Mouse (Mus musculus) hindbrain, embryonic 16.5 days (tissue): ENCODE data around the gene Cav2. TPM values are rescaled to one million over a fixed set of nuclear protein-coding genes. Genes with fewer than 3 reads are reported as not detected.
A peak's percentile ranks its signal among the peaks of the same experiment; 100 is the strongest.

Experiments used
- ATAC-seq: fragments of 200-750 bp; cut with Nextera tagmentation; 2 replicates; pipeline ENCODE4 v1.8.0; 2017; ENCODE audit warnings: moderate TSS enrichment, moderate library complexity
- H3K27ac ChIP-seq: fragments of 300-500 bp; sonication (generic); 2 replicates; pipeline ENCODE4 v1.5.1; 2014; ENCODE audit warnings: low read depth, mild to moderate bottlenecking, control low read depth, low read length, moderate library complexity
- H3K27me3 ChIP-seq: fragments of 300-500 bp; sonication (generic); replicated peaks from 2 replicates; pipeline ENCODE4 v1.6.1; 2014; ENCODE audit warnings: low read length; ENCODE audit not compliant: control insufficient read depth, insufficient read depth
- H3K36me3 ChIP-seq: fragments of 300-500 bp; sonication (generic); 2 replicates; pipeline ENCODE4 v1.6.1; 2014; ENCODE audit warnings: mild to moderate bottlenecking, low read length, moderate library complexity, mixed read lengths; ENCODE audit not compliant: control insufficient read depth, insufficient read depth
- H3K4me1 ChIP-seq: fragments of 300-500 bp; sonication (generic); 2 replicates; pipeline ENCODE4 v1.6.1; 2014; ENCODE audit warnings: low read depth, low read length; ENCODE audit not compliant: control insufficient read depth, insufficient read depth
- H3K4me2 ChIP-seq: fragments of 300-500 bp; sonication (generic); 2 replicates; pipeline ENCODE4 v1.6.1; 2014; ENCODE audit warnings: mild to moderate bottlenecking, low read length, control low read depth, moderate library complexity
- H3K4me3 ChIP-seq: fragments of 300-500 bp; sonication (generic); 2 replicates; pipeline ENCODE4 v1.5.1; 2014; ENCODE audit warnings: mild to moderate bottlenecking, low read length, control low read depth, moderate library complexity
- H3K9ac ChIP-seq: fragments of 300-500 bp; sonication (generic); 2 replicates; pipeline ENCODE4 v1.6.1; 2014; ENCODE audit warnings: low read depth, mild to moderate bottlenecking, control low read depth, low read length, moderate library complexity
- H3K9me3 ChIP-seq: fragments of 300-500 bp; sonication (generic); 2 replicates; pipeline ENCODE4 v1.6.1; 2014; ENCODE audit warnings: mild to moderate bottlenecking, low read length, moderate library complexity; ENCODE audit not compliant: control insufficient read depth
- WGBS: fragments of 180-500 bp; shearing (Covaris S2); extraction: QIAGEN DNeasy Blood & Tissue Kit; methylation state at CpG from one replicate; pipeline ENCODE4 v1.1.7; 2014; 5-methylcytosine and 5-hydroxymethylcytosine counted together
- polyA plus RNA-seq: library from polyadenylated mRNA; unstranded; fragments of >200 nt; fragmentation: Nextera tagmentation; extraction: Ambion mirVana; gene quantifications from 2 replicates; pipeline ENCODE4 v1.2.1, GENCODE M21; 2015

The Cav2 gene
- polyA plus RNA-seq, 1 experiment from 2014 or later: 24.2 TPM

DNA sequence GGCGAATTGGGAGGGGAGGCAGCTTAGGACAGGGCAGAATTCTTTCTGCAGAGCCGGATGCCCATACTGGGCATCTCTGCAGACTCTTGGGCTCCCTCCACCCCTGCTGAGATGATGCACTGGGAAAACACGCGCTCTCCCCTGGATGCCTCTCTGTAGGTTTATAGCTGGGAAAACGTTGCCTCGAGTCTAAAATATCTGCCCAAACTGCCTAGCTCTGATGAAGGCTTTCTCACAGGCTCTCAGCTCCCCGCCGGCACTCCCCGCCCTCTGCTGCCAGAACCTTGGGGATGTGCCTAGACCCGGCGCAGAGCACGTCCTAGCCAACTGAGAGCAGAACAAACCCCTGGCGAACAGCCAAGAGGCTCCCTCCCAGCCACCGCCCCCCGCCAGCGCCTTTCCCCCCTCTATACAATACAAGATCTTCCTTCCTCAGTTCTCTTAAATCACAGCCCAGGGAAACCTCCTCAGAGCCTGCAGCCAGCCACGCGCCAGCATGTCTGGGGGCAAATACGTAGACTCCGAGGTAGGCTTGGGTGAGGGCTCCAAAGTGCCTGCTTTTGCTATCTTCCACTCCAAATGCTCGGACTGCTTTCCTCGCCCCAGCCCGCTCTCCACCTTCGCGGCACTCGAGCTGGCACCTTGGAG, 25.1 kb downstream of the Cav2 start, which contains the start of gene Cav1:
Gene Cav1 (plus strand): TSS at position 382 of the 648 bp plus-strand sequence.
- Histone ChIP-seq H3K4me2 (peak within 1 kb of the TSS; percentile 96), H3K4me1 (peaks cover 17% of the 10 kb centered on the region), H3K36me3 (no peaks in the 10 kb centered on the region), H3K4me3 (peak within 1 kb of the TSS; percentile 47), H3K27me3 (peaks cover 8% of the 10 kb centered on the region), H3K9me3 (no peaks in the 10 kb centered on the region), H3K27ac (0 out of 2 replicates have a peak within 1 kb of the TSS, but pooled peaks have one; percentile 10), H3K9ac (peak within 1 kb of the TSS; percentile 58)
- ATAC-seq: peak; percentile 87
- 1% methylated on average over 26 of the region's 26 CpGs for WGBS

DNA sequence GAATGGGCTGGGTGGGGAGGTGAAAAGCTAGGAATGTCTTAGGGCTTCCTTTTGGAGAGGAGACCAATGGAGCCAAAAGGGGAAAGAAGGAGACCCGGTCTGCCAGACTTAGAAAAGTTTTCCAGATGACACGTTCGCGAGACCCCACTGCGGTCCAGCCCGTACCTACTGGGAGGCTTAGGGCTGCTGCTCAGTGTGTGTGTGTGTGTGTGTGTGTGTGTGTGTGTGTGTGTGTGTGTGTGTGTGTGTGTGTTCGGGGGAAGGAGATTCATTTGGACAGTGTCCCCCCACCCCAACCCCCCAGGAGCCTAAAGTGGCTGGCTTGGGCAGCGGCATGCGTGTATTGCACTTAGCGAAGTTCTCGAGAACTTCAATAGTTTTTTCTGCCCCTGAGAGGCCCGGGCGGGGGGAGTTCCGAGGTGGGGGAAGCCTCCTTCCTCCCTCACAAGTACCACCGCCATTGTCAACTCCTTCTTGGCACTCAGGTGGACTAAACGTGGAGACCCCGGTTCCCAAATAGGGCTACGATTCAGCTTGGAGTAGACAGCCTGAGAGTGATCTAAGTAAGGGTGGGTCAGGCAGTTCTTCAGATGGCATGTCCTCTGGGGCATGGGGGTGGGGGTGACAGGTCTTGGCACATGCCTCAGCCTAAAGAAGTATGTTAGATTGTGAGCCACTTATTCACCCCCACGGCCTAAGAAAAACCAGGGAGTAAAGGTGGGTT, 25.8 kb downstream of the Cav2 start:
- Histone ChIP-seq H3K9ac (peak overlapping the region; percentile 58), H3K4me3 (peak overlapping the region; percentile 47), H3K27ac (0 out of 2 replicates have a peak overlapping the region, but pooled peaks have one; percentile 10), H3K4me1 (peaks cover 17% of the 10 kb centered on the region), H3K9me3 (no peaks in the 10 kb centered on the region), H3K27me3 (peaks cover 8% of the 10 kb centered on the region), H3K4me2 (peak overlapping the region; percentile 96), H3K36me3 (no peaks in the 10 kb centered on the region)
- peak; percentile 44 for ATAC-seq
- WGBS: under 1% methylated on average over 19 of the region's 19 CpGs

DNA sequence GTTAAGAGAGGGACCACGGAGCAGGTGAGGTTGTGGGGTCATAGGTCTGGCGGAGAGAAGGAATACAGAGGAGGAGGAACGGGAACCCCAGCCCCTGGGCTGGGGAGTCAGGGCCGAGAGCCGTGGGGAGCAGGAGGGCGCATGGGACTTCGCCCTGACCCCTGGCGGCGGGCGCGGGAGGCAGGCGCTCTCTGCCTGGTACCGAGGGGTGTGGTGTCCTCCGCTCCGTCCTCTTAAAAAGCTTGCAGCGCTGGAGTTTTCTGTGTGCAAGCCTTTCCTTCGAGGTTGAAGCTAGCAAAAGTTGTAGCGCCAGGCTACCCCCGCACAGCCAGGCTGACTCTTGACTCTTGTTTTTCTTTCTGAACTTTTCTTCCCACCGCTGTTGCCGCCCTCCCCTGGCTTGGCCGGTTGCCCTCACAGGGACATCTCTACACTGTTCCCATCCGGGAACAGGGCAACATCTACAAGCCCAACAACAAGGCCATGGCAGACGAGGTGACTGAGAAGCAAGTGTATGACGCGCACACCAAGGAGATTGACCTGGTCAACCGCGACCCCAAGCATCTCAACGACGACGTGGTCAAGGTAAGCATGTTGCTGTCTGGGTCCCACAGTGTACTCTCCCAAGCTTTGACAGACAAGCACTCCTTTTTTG, 26.6 kb downstream of the Cav2 start:
- H3K4me1 ChIP-seq: peaks cover 17% of the 10 kb centered on the region
- H3K4me3 ChIP-seq: peak overlapping the region; percentile 47
- no peaks in the 10 kb centered on the region for H3K36me3 ChIP-seq
- no peak overlapping the region for H3K27ac ChIP-seq
- peaks cover 8% of the 10 kb centered on the region for H3K27me3 ChIP-seq
- no peak overlapping the region for H3K9ac ChIP-seq
- ATAC-seq: peak; percentile 77
- no peaks in the 10 kb centered on the region for H3K9me3 ChIP-seq
- peak overlapping the region; percentile 96 for H3K4me2 ChIP-seq
- 2% methylated on average over 30 of the region's 31 CpGs for WGBS

DNA sequence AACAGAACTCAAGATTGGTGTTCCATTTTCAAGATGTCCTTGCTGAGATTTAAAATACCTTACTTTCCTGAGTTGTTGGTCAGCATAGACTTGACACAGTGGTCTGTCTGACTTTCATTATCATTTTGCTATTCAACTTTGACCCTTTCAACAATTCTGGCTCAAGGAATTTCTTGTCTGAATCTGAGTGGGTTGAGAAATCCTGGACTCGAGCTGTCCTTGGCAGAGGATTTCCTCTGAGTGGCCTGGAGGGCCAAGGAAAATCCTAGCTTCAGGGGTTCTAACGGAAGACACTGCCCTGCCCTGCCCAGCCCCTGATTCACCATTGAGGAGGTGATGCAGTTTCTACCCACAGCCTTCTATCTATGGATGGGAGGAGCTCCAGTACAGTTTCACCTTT, 27.7 kb downstream of the Cav2 start:
- no peaks in the 10 kb centered on the region for H3K36me3 ChIP-seq
- H3K4me1 ChIP-seq: peaks cover 17% of the 10 kb centered on the region
- H3K27me3 ChIP-seq: peaks cover 8% of the 10 kb centered on the region
- no peak overlapping the region for H3K4me3 ChIP-seq
- no peak overlapping the region for H3K9ac ChIP-seq
- H3K4me2 ChIP-seq: no peak overlapping the region
- no peak for ATAC-seq
- 46% methylated on average over 2 of the region's 2 CpGs for WGBS
- H3K27ac ChIP-seq: no peak overlapping the region
- H3K9me3 ChIP-seq: no peaks in the 10 kb centered on the region

DNA sequence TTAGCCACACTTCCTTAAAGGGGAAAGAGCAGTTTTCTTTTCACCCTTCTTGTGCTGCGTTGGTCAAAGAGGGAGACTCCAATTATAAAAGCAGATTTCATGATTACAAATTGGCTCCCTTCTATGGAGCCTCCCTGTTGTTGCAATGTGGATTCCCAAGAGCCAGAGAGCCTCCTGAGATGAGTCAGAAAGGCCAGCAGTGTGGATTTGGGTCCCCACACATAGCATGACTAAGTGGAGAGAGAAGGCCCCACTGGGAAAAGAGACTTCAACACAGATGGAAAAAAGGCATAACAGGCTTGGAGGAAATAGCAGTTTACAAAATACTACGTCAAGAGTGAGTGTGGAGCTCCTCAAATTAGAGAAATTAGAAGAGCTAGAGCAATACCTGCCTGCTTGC, 28.3 kb downstream of the Cav2 start:
- Histone ChIP-seq H3K9ac (no peak overlapping the region), H3K4me3 (no peak overlapping the region), H3K4me1 (peaks cover 17% of the 10 kb centered on the region), H3K27ac (no peak overlapping the region), H3K27me3 (peaks cover 8% of the 10 kb centered on the region), H3K9me3 (no peaks in the 10 kb centered on the region), H3K4me2 (no peak overlapping the region; the same call in 1 of the 2 replicates), H3K36me3 (no peaks in the 10 kb centered on the region)
- WGBS: 80% methylated on average over 2 of the region's 2 CpGs
- no peak for ATAC-seq

DNA sequence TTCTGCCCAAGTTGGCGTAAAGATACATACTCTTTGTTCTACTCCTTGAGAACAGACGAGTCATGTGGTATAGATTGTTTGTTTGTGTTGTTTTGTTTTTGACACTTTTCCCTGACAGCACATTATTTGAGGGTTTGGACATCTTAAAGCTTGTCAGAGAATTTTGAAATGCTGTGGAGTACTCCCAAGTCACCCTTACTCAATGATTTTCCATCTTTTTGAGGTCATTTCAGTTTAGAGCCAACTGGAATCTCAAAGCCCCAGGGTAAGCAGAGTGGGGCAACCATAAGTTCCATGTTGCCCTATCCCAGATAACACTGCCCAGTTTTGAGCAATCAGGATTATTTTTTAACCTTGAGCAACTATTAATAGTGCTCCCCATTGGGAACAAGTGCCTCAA, 33.3 kb downstream of the Cav2 start:
- WGBS: 90% methylated on average over 2 of the region's 2 CpGs
- no peak overlapping the region for H3K4me3 ChIP-seq

DNA sequence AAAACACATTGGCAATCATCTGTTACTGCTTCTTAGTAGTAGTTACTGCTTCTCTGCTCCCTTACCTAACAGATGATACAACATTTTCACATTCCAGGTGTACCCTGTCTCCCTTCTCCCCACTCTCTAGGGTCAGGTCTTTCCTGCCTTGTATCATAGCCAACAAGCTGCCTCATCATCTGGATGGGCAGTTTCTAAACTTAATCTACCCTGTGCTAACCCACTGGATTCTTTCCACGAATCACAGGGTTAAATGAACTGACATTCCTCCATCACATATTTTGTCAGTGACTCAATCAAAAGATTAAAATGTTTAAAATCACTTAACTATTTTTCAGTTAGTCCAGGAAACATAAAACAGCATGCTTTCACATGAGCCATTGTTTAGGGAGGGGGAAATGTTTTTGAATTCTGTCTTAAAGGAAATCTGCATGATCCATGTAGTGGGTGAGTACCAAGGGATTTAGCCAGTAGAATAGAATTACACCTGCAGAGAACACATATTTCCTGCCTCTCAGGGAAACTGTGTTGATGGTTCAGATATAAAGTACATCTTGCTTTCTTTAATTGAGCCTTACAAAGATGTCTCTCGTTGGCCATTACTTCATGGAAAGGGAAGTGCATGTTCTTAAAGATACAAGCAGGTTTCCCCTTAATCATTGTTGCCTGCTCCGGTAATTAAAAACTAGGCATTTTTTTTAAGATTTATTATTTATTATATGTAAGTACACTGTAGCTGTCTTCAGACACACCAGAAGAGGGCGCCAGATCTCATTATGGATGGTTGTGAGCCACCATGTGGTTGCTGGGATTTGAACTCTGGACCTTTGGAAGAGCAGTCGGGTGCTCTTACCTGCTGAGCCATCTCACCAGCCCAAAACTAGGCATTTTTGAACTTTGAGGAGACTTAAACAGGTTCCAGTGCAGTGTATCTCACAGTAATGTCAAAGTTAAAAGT, 34.0 kb downstream of the Cav2 start:
- no peaks in the 10 kb centered on the region for H3K36me3 ChIP-seq
- no peak overlapping the region for H3K27ac ChIP-seq
- no peaks in the 10 kb centered on the region for H3K4me1 ChIP-seq
- H3K27me3 ChIP-seq: 0 out of 2 replicates have a peak, but pooled peaks cover under 1% of the 10 kb centered on the region
- no peak overlapping the region for H3K4me2 ChIP-seq
- H3K4me3 ChIP-seq: no peak overlapping the region
- no peak overlapping the region for H3K9ac ChIP-seq
- 85% methylated on average over 5 of the region's 5 CpGs for WGBS
- H3K9me3 ChIP-seq: no peaks in the 10 kb centered on the region
- no peak for ATAC-seq

More for the DNA sequence above, 33.3 kb downstream of the Cav2 start:
- no peaks in the 10 kb centered on the region for H3K36me3 ChIP-seq
- ATAC-seq: no peak
- no peaks in the 10 kb centered on the region for H3K9me3 ChIP-seq
- no peak overlapping the region for H3K9ac ChIP-seq
- H3K27me3 ChIP-seq: peaks cover 2% of the 10 kb centered on the region; the same call in 1 of the 2 replicates
- no peaks in the 10 kb centered on the region for H3K4me1 ChIP-seq
- H3K4me2 ChIP-seq: no peak overlapping the region
- no peak overlapping the region for H3K27ac ChIP-seq

DNA sequence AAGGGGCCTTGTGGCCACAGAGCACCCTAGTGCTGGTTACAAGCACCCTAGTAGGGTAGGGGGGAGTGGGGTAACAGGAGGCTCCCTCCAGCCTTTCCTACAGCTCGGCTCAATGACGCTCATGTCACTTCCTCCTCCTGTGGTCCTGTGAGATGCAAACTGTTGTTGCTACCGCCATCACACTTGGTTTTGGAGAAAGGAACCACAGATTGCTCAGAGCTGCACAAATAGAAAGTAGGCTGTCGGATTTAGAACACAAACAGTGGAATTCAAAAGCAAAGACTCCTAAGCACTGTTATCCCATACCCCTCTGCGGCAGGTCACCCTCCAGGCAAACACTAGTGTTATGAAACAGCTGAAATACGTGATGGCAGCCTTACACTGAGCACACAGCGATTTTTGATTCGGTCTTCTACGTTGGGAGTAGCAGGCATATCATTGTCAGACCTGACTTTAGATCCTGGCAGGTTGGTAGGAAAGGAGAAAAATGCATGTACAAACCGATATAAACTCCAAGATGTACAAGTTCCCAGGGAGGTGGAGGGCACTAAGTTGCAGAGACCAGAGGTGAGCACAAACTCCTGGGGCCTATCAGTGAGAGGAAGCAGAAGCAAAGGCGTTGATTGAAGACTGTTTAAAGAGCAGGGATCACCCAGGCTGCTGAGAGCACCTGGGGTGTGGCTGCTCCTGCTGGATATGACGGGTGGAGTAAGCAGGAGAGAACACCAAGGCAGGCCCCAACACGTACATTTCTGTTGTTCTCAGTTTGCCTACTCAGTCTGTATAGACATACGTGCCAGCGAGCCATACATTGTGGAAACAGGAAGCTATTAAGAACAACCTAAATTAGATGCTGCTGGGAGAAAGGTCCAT, 35.5 kb downstream of the Cav2 start:
- H3K36me3 ChIP-seq: no peaks in the 10 kb centered on the region
- H3K4me3 ChIP-seq: no peak overlapping the region
- no peak overlapping the region for H3K9ac ChIP-seq
- H3K4me1 ChIP-seq: no peaks in the 10 kb centered on the region
- H3K9me3 ChIP-seq: no peaks in the 10 kb centered on the region
- WGBS: 77% methylated on average over 15 of the region's 15 CpGs
- H3K27me3 ChIP-seq: no peaks in the 10 kb centered on the region
- no peak for ATAC-seq
- H3K27ac ChIP-seq: no peak overlapping the region
- H3K4me2 ChIP-seq: no peak overlapping the region
